Mouse (Mus musculus) liver, embryonic 14.5 days (tissue): ENCODE results near the gene Vcl.

Experiments used
- CTCF ChIP-seq: IDR thresholded peaks from 2 replicates; pipeline ENCODE4 v1.5.1; 2016; ENCODE audit warnings: antibody characterized with exemption, low read depth, control low read depth
- EP300 ChIP-seq: IDR thresholded peaks from 2 replicates; pipeline ENCODE4 v1.6.1; 2016; ENCODE audit warnings: antibody characterized with exemption, low read depth

- no peak for TF ChIP-seq CTCF
- TF ChIP-seq EP300 = no peak
Observed at GRCm38 (mm10) chr14:21039623-21040022, 110.4 kb downstream of the Vcl start.
